Mouse (Mus musculus): ENCODE measurements around the gene Glrb.

DNA sequence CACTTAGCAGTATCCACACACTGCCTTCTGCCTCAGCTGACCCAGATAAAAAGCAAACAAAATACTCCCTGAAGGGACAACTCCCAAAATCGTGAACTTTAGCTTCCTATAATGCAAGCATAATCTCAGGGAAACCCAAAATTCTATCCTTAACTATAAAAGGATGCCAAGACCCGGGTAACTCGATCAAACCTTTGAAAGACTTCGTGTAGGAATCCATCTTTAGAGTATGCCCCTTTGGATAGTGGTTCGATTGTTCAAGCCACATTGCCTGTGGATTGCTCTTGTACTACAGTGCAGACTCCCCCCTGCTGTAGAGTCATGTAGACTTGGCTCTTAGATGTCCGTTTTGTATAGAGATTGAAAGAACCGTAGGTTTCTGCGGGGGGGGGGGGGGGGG is 110.2 kb downstream of the Glrb start:
- no peak for TF ChIP-seq POLR2A (IDR thresholded peaks at IDR 0.05; ENCODE audit: insufficient read depth, low read depth, low read length)
- TF ChIP-seq CTCF (IDR thresholded peaks at IDR 0.05; ENCODE audit: insufficient read depth, low read depth, low read length), result no peak
